Mouse (Mus musculus) intestine, embryonic 14.5 days (tissue): ENCODE data around the gene Cadm1. TPM values are rescaled to one million over a fixed set of nuclear protein-coding genes. Genes with fewer than 3 reads are reported as not detected.
A peak's percentile ranks its signal among the peaks of the same experiment; 100 is the strongest.

Experiments used
- ATAC-seq: fragments of 200-750 bp; cut with Nextera tagmentation; replicated peaks from 2 replicates; pipeline ENCODE4 v1.8.0; 2017; ENCODE audit warnings: low read depth, moderate number of reproducible peaks, moderate TSS enrichment, moderate library complexity; ENCODE audit not compliant: low FRiP score, low TSS enrichment
- DNase-seq: peaks from one replicate; pipeline ENCODE4 v3.0.0-alpha.2; 2018; ENCODE audit warnings: low spot score
- H3K27ac ChIP-seq: fragments of 300-500 bp; sonication (generic); 2 replicates; pipeline ENCODE4 v1.5.1; 2014; ENCODE audit warnings: low read depth, mild to moderate bottlenecking, control low read depth
- H3K27me3 ChIP-seq: fragments of 300-500 bp; sonication (generic); replicated peaks from 2 replicates; pipeline ENCODE4 v1.6.1; 2014; ENCODE audit warnings: low read length, control low read depth; ENCODE audit not compliant: control insufficient read depth, insufficient read depth
- H3K36me3 ChIP-seq: fragments of 300-500 bp; sonication (generic); 2 replicates; pipeline ENCODE4 v1.6.1; 2014; ENCODE audit warnings: low read length, control low read depth; ENCODE audit not compliant: control insufficient read depth, insufficient read depth
- H3K4me1 ChIP-seq: fragments of 300-500 bp; sonication (generic); replicated peaks from 2 replicates; pipeline ENCODE4 v1.6.1; 2014; ENCODE audit warnings: low read length, control low read depth, mixed read lengths; ENCODE audit not compliant: control insufficient read depth, insufficient read depth
- H3K4me2 ChIP-seq: fragments of 300-500 bp; sonication (generic); 2 replicates; pipeline ENCODE4 v1.6.1; 2014; ENCODE audit warnings: low read length
- H3K4me3 ChIP-seq: fragments of 300-500 bp; sonication (generic); 2 replicates; pipeline ENCODE4 v1.5.1; 2014; ENCODE audit warnings: low read depth, low read length, control low read depth, mixed read lengths
- H3K9ac ChIP-seq: fragments of 300-500 bp; sonication (generic); 2 replicates; pipeline ENCODE4 v1.6.1; 2014; ENCODE audit warnings: mild to moderate bottlenecking, low read length
- H3K9me3 ChIP-seq: fragments of 300-500 bp; sonication (generic); 2 replicates; pipeline ENCODE4 v1.6.1; 2016; ENCODE audit warnings: low read length, control low read depth; ENCODE audit not compliant: control insufficient read depth
- WGBS: fragments of 180-500 bp; shearing (Covaris S2); extraction: QIAGEN DNeasy Blood & Tissue Kit; methylation state at CpG from one replicate; pipeline ENCODE4 v1.1.7; 2014; 5-methylcytosine and 5-hydroxymethylcytosine counted together
- polyA plus RNA-seq: library from polyadenylated mRNA; unstranded; fragments of >200 nt; fragmentation: Nextera tagmentation; extraction: Ambion mirVana; gene quantifications from 2 replicates; pipeline ENCODE4 v1.2.1, GENCODE M21; 2014

The Cadm1 gene
- polyA plus RNA-seq = 74.7 and 92.6 TPM in 2 replicates

GRCm38 (mm10) chr9:47529602-47530450, at the start of gene Cadm1:
Cadm1 (plus strand) TSS chr9:47530173.
- H3K9ac ChIP-seq = peak within 1 kb of the TSS; percentile 55
- peak; percentile 97 for ATAC-seq
- peak; percentile 95 for DNase-seq

GRCm38 (mm10) chr9:47484506-47484905, 45.5 kb upstream of the Cadm1 start:
- Histone ChIP-seq H3K4me3 (no peak overlapping the region), H3K9ac (no peak overlapping the region), H3K27ac (no peak overlapping the region), H3K27me3 (no peaks in the 10 kb centered on the region), H3K9me3 (no peaks in the 10 kb centered on the region), H3K36me3 (no peaks in the 10 kb centered on the region), H3K4me2 (no peak overlapping the region), H3K4me1 (no peaks in the 10 kb centered on the region)
- WGBS = 83% methylated on average over 5 of the region's 5 CpGs
- no peak for ATAC-seq
- no peak for DNase-seq

More at GRCm38 (mm10) chr9:47529602-47530450, at the start of gene Cadm1:
- Histone ChIP-seq H3K4me3 (peak within 1 kb of the TSS; percentile 65), H3K27ac (peak within 1 kb of the TSS; percentile 75), H3K36me3 (no peaks in the 10 kb centered on the region), H3K4me1 (peaks cover 3% of the 10 kb centered on the region; the same call in 1 of the 2 replicates), H3K9me3 (no peaks in the 10 kb centered on the region), H3K4me2 (peak within 1 kb of the TSS; percentile 94), H3K27me3 (peaks cover 28% of the 10 kb centered on the region)
- WGBS = under 1% methylated on average over 68 of the region's 72 CpGs

- WGBS = 86% methylated on average over 4 of the region's 4 CpGs
- no peak for ATAC-seq
- no peak for DNase-seq
- Histone ChIP-seq H3K9ac (no peak overlapping the region), H3K36me3 (no peaks in the 10 kb centered on the region), H3K27me3 (no peaks in the 10 kb centered on the region), H3K4me3 (no peak overlapping the region), H3K4me1 (no peaks in the 10 kb centered on the region), H3K4me2 (no peak overlapping the region), H3K27ac (no peak overlapping the region), H3K9me3 (no peaks in the 10 kb centered on the region)
These were observed 44.8 kb upstream of the Cadm1 start for GRCm38 (mm10) chr9:47485186-47485585.

GRCm38 (mm10) chr9:47499761-47500160, 30.2 kb upstream of the Cadm1 start:
- Histone ChIP-seq H3K9ac (no peak overlapping the region), H3K4me3 (no peak overlapping the region), H3K9me3 (no peaks in the 10 kb centered on the region), H3K27me3 (no peaks in the 10 kb centered on the region), H3K4me1 (no peaks in the 10 kb centered on the region), H3K27ac (no peak overlapping the region), H3K36me3 (no peaks in the 10 kb centered on the region), H3K4me2 (no peak overlapping the region)
- DNase-seq (no peak), ATAC-seq (no peak)
- 38% methylated on average over 3 of the region's 3 CpGs for WGBS

- ATAC-seq = no peak
- 24% methylated on average over 13 of the region's 13 CpGs for WGBS
These were observed 24.0 kb upstream of the Cadm1 start for GRCm38 (mm10) chr9:47505956-47506355.

GRCm38 (mm10) chr9:47506876-47507275, 23.1 kb upstream of the Cadm1 start:
- Histone ChIP-seq H3K36me3 (no peaks in the 10 kb centered on the region), H3K9me3 (no peaks in the 10 kb centered on the region), H3K4me2 (no peak overlapping the region), H3K27me3 (no peaks in the 10 kb centered on the region), H3K4me3 (no peak overlapping the region), H3K4me1 (no peaks in the 10 kb centered on the region), H3K9ac (no peak overlapping the region), H3K27ac (no peak overlapping the region)
- WGBS = 87% methylated on average over 17 of the region's 17 CpGs
- DNase-seq = no peak
- ATAC-seq = no peak

More at GRCm38 (mm10) chr9:47505956-47506355, 24.0 kb upstream of the Cadm1 start:
- Histone ChIP-seq H3K4me2 (no peak overlapping the region), H3K9ac (no peak overlapping the region), H3K4me1 (no peaks in the 10 kb centered on the region), H3K9me3 (no peaks in the 10 kb centered on the region), H3K36me3 (no peaks in the 10 kb centered on the region), H3K27ac (no peak overlapping the region), H3K27me3 (no peaks in the 10 kb centered on the region), H3K4me3 (no peak overlapping the region)
- no peak for DNase-seq

- H3K27me3 ChIP-seq = no peaks in the 10 kb centered on the region; the same call in 1 of the 2 replicates
- DNase-seq = no peak
These were observed 21.9 kb upstream of the Cadm1 start for GRCm38 (mm10) chr9:47508109-47508508.

GRCm38 (mm10) chr9:47512521-47512920, 17.5 kb upstream of the Cadm1 start:
- Histone ChIP-seq H3K9me3 (no peaks in the 10 kb centered on the region), H3K4me1 (no peaks in the 10 kb centered on the region), H3K36me3 (no peaks in the 10 kb centered on the region), H3K27me3 (no peaks in the 10 kb centered on the region; the same call in 1 of the 2 replicates), H3K9ac (no peak overlapping the region), H3K4me2 (no peak overlapping the region), H3K27ac (no peak overlapping the region), H3K4me3 (no peak overlapping the region)
- no peak for DNase-seq
- 94% methylated on average over 3 of the region's 3 CpGs for WGBS
- no peak for ATAC-seq

More at GRCm38 (mm10) chr9:47508109-47508508, 21.9 kb upstream of the Cadm1 start:
- Histone ChIP-seq H3K4me2 (no peak overlapping the region), H3K4me1 (no peaks in the 10 kb centered on the region), H3K36me3 (no peaks in the 10 kb centered on the region), H3K9me3 (no peaks in the 10 kb centered on the region), H3K9ac (no peak overlapping the region), H3K27ac (no peak overlapping the region), H3K4me3 (no peak overlapping the region)
- 48% methylated on average over 3 of the region's 3 CpGs for WGBS
- ATAC-seq = no peak
